Mouse (Mus musculus) left cerebral cortex, postnatal 36 days (tissue): ENCODE measurements around the gene Olfr27. TPM values are rescaled to one million over a fixed set of nuclear protein-coding genes. Genes with fewer than 3 reads are reported as not detected.

ENCODE experiments used
- DNase-seq, 2 experiments: peaks; one replicate each; pipeline ENCODE4 v3.0.0; 2021 to 2022; ENCODE audit warnings: low spot score in 2 of 2, mixed read lengths in 1 of 2
- intact Hi-C: fragments of 180-260 bp; cut with DNase I; formaldehyde crosslinking; loops from one replicate; pipeline ENCODE4 v1.15.1; 2025
- total RNA-seq, 2 experiments: library from RNA; stranded (reverse); gene quantifications; 2 replicates each; pipeline ENCODE4 v1.2.3; 2021

Olfr27 gene
- not detected for total RNA-seq

GRCm38 (mm10) chr9:39127831-39128230, at the start of gene Olfr27:
Gene Olfr27, plus strand, starts transcription at chr9:39128131.
- DNase-seq = no peak

GRCm38 (mm10) chr9:39078787-39079186, 49.1 kb upstream of the Olfr27 start, which contains the start of gene Olfr938:
Gene Olfr938, minus strand, starts transcription at chr9:39078887.
- intact Hi-C loops = no loop called here
- no peak for DNase-seq

More at GRCm38 (mm10) chr9:39127831-39128230, at the start of gene Olfr27:
- intact Hi-C loops = no loop called here

DNA sequence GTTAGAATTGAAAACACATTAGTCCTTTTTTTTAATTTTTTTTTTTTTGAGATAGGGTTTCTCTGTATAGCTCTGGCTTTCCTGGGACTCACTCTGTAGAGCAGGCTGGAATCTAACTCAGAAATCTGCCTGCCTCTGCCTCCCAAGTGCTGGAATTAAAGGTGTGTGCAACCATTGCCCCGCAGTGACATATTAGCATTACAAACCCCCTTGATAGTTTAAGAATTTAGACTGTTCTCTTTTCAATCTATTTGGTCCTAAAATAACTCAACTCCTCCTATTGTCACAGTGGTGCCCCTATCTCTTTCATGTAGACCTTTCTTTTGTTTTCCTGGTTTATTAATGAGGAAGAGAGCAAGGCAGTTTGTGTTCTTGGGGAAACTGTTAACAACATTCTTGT, 605 bp upstream of the Olfr27 start:
- no peak for DNase-seq
- intact Hi-C loops = no loop called here

GRCm38 (mm10) chr9:39152401-39152800, 24.5 kb downstream of the Olfr27 start:
- DNase-seq = no peak
- intact Hi-C loops = no loop called here

DNA sequence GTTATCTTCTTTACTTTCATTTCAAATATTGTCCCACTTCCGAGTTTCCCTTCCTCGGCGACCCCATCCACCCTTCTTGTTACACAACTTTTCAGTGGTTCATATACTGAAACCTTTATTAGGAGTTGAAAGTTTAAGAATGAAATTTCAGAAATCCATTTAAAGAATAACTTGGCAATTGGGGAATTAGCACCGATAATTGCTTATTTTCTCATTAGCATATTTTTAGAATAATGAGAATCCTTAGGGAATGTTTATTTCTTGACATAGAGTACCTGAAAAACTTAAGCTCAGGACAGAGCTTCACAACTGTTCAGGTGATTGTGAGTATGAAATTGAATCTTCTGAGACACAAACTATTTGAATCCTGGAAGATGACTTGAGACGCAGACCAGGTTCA, 38.1 kb downstream of the Olfr27 start, which contains the start of gene Olfr943:
Gene Olfr943 (plus strand): TSS at position 301 of the 400 bp plus-strand sequence.
- DNase-seq = no peak
- intact Hi-C loops = no loop called here

Other genes with a start within 250 kb of the Olfr27 start
- gene Olfr930, start 198.3 kb upstream of the Olfr27 start, total RNA-seq = not detected
- not detected for gene Olfr933, start 155.8 kb upstream of the Olfr27 start, total RNA-seq
- not detected for gene Olfr934, start 139.8 kb upstream of the Olfr27 start, total RNA-seq
- not detected for gene Olfr935, start 128.4 kb upstream of the Olfr27 start, total RNA-seq
- not detected for gene Olfr146, start 104.8 kb upstream of the Olfr27 start, total RNA-seq
- not detected for gene Olfr937, start 63.2 kb upstream of the Olfr27 start, total RNA-seq
- not detected for gene Olfr938, start 49.2 kb upstream of the Olfr27 start, total RNA-seq
- gene Olfr943, start 38.2 kb downstream of the Olfr27 start, total RNA-seq = not detected
- gene Olfr944, start 73.8 kb downstream of the Olfr27 start, total RNA-seq = not detected
- gene Olfr1537, start 121.9 kb downstream of the Olfr27 start, total RNA-seq = not detected
- not detected for gene Olfr945, start 148.7 kb downstream of the Olfr27 start, total RNA-seq
- not detected for gene Olfr948, start 197.9 kb downstream of the Olfr27 start, total RNA-seq